In genomic region chr10:81345162-81345534, GRCm38 (mm10) we compare ENCODE assay signal across 23 mouse cellular contexts. TPM values are rescaled to one million over a fixed set of nuclear protein-coding genes. Genes with fewer than 3 reads are reported as not detected.
"Had no signal": no experiment of that assay in that cellular context is flagged by ENCODE, and none has a peak within 500 bp of the region (broad histone marks: within the 10 kb centered on the region; RNA-seq: fewer than 3 reads in every experiment).

No protein-coding gene starts in this region.

- ATAC-seq: liver, embryonic 12.5 days; midbrain, embryonic 13.5 days; midbrain, embryonic 16.5 days had no signal

- H3K4me3 ChIP-seq: kidney, embryonic 15.5 days; left cerebral cortex, adult 2 months; limb, embryonic 13.5 days; liver, embryonic 12.5 days; liver, embryonic 15.5 days; lung, embryonic 15.5 days; megakaryocyte, embryonic 14.5 days; midbrain, embryonic 10.5 days; midbrain, embryonic 13.5 days had no signal

- H3K9ac ChIP-seq: kidney, embryonic 15.5 days; limb, embryonic 13.5 days; liver, embryonic 12.5 days; liver, embryonic 15.5 days; lung, embryonic 15.5 days; midbrain, embryonic 13.5 days had no signal

- H3K9me3 ChIP-seq: kidney, embryonic 15.5 days; limb, embryonic 13.5 days; liver, embryonic 12.5 days; liver, embryonic 15.5 days; lung, embryonic 15.5 days; megakaryocyte, embryonic 14.5 days; midbrain, embryonic 10.5 days; midbrain, embryonic 13.5 days had no signal

- H3K27ac ChIP-seq: kidney, embryonic 15.5 days; left cerebral cortex, adult 2 months; limb, embryonic 13.5 days; liver, embryonic 12.5 days; liver, embryonic 15.5 days; lung, embryonic 15.5 days; midbrain, embryonic 10.5 days; midbrain, embryonic 13.5 days; stomach, postnatal 0 days had no signal

- DNase-seq: kidney, adult 8-10 months; layer of hippocampus, postnatal 36 days; left cerebral cortex, postnatal 4 days; liver; lung, adult 18-20 months; lung, postnatal 36 days; thymus, adult 2 months; thymus, postnatal 14 days; thymus, postnatal 4 days had no signal

RNA-seq across cellular contexts. Expression of gene Gipc3, which starts 2.1 kb away (rescaled TPM):
- total RNA-seq: monocyte, adult 5-6 weeks had no signal
- polyA plus RNA-seq: kidney, embryonic 15.5 days; liver, embryonic 12.5 days; liver, embryonic 15.5 days; midbrain, embryonic 10.5 days; midbrain, embryonic 13.5 days; midbrain, embryonic 16.5 days; neural tube, embryonic 11.5 days; stomach, embryonic 14.5 days had no signal

RNA-seq across cellular contexts. Expression of gene Tbxa2r, which starts 16.6 kb away (rescaled TPM):
- total RNA-seq: monocyte, adult 5-6 weeks had no signal
